Mouse (Mus musculus) c-Kit-positive CD71-positive TER-119-negative erythroid progenitor cells, embryonic 14.5 days (primary cell): ENCODE data around the gene Tspan4.

Experiments used
- DNase-seq: peaks from one replicate; pipeline ENCODE4 v3.0.0-alpha.2; 2013; ENCODE audit warnings: low read depth

Gene Tspan4

GRCm38 (mm10) chr7:141508160-141508559, 33.1 kb downstream of the Tspan4 start:
- no peak for DNase-seq

- DNase-seq, result no peak
Observed at GRCm38 (mm10) chr7:141510196-141510595, 35.2 kb downstream of the Tspan4 start.

GRCm38 (mm10) chr7:141510681-141511191, 35.7 kb downstream of the Tspan4 start:
- no peak for DNase-seq

- no peak for DNase-seq
Observed at GRCm38 (mm10) chr7:141517638-141518037, 42.6 kb downstream of the Tspan4 start.

- no peak for DNase-seq
Observed at GRCm38 (mm10) chr7:141518296-141518695, 43.3 kb downstream of the Tspan4 start.

- DNase-seq, result no peak
Observed at GRCm38 (mm10) chr7:141518926-141519325, 43.9 kb downstream of the Tspan4 start.

- no peak for DNase-seq
Observed at GRCm38 (mm10) chr7:141519795-141520194, 44.8 kb downstream of the Tspan4 start.

GRCm38 (mm10) chr7:141523007-141523406, 48.0 kb downstream of the Tspan4 start:
- no peak for DNase-seq

- DNase-seq, result no peak
Observed at GRCm38 (mm10) chr7:141524271-141524670, 49.2 kb downstream of the Tspan4 start.

GRCm38 (mm10) chr7:141524760-141525579, 49.9 kb downstream of the Tspan4 start:
- peak; percentile 78 for DNase-seq

- DNase-seq, result no peak
Observed at GRCm38 (mm10) chr7:141525580-141525925, 50.5 kb downstream of the Tspan4 start.

GRCm38 (mm10) chr7:141535570-141535969, 60.5 kb downstream of the Tspan4 start:
- no peak for DNase-seq

GRCm38 (mm10) chr7:141538852-141539555, 64.0 kb downstream of the Tspan4 start:
- DNase-seq, result no peak

GRCm38 (mm10) chr7:141539556-141540311, 64.7 kb downstream of the Tspan4 start, which contains the start of gene Chid1:
Gene Chid1, minus strand, starts transcription at chr7:141539857.
- peak; percentile 99 for DNase-seq

- no peak for DNase-seq
Observed at GRCm38 (mm10) chr7:141540312-141541081, 65.5 kb downstream of the Tspan4 start.

GRCm38 (mm10) chr7:141541681-141542080, 66.6 kb downstream of the Tspan4 start:
- DNase-seq, result no peak

- no peak for DNase-seq
Observed at GRCm38 (mm10) chr7:141542588-141542987, 67.5 kb downstream of the Tspan4 start.
